Mouse (Mus musculus): ENCODE measurements around the gene Tmem189. TPM values are rescaled to one million over a fixed set of nuclear protein-coding genes. Genes with fewer than 3 reads are reported as not detected.
"Not testable (repeated sequence)": the region's sequence is repeated elsewhere in the genome, so short reads cannot be mapped to it uniquely, and the experiment has no call there.

Tmem189 gene
- polyA plus RNA-seq, 1 experiment: 288 TPM

DNA sequence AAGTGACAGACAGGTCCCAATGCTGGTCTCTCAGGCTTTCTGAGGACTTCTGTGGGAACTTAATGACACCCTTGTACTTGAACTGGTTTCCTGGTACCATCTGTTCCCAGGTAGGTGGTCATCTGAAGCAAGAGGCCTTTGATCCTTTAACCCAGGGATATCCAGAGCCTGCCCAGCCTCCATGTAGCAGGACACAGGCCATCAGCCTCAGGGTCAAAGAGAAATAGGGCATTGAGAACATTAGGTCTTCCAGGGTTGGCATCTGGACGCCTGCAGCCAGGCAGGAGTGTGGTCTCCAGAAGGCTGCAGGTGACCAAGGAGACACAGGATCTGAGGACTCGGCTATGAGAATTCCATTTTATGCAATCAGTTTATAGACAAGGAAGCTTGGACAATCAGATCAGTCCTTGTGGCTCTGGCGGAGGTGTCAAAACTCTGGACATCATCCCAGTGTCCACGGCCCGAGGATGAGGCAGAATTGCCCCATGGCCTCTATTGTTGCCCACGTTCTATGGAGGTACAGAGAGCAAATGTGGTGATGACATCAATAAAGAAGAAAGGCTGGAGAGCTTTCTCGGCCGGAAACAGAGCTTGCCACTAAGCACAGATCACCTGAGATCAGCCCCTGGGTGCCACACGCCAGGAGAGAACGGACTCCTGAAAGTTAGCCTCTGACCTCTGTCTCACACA, 34.6 kb downstream of the Tmem189 start:
- no peaks in the 10 kb centered on the region for H3K27me3 ChIP-seq (replicated peaks; ENCODE audit: control insufficient read depth, insufficient read depth, low read length)
- 57% methylated on average over 10 of the region's 10 CpGs for WGBS
- peaks cover 2% of the 10 kb centered on the region; the same call in 1 of the 2 replicates for H3K36me3 ChIP-seq (ENCODE audit: control insufficient read depth, insufficient read depth, low read length)
- H3K4me3 ChIP-seq (ENCODE audit: insufficient read depth, low read depth, low read length): no peak overlapping the region
- peaks cover 39% of the 10 kb centered on the region for H3K4me1 ChIP-seq (ENCODE audit: control insufficient read depth, insufficient read depth, low read length)
- DNase-seq: peak; percentile 74
- no peak for TF ChIP-seq CTCF (conservative IDR thresholded peaks at IDR 0.05; ENCODE audit: insufficient read depth, insufficient read length, low read depth, low read length)
- TF ChIP-seq POLR2A (IDR thresholded peaks at IDR 0.05; ENCODE audit: low read depth, low read length): no peak
- H3K27ac ChIP-seq (ENCODE audit: insufficient read depth, low read depth, low read length): no peak overlapping the region

DNA sequence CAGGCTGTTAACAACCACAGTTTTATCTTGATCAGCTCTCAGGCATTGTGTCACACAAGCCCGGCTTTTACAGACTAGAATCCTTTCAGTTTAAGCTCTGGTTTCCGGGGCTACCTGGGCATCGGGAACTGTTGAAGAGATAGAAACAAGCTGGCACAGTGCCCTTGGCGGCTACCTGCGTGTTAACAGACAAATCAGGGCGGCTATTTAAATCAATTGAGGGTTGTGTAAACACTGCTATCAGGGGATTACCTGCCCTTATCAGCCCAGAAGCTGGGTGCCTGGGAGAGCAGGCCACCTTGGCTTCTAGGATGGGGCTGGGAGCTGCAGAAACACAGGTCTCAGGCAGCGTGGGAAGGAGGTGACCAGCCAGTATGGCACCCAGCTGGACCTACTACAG, 36.9 kb downstream of the Tmem189 start:
- H3K36me3 ChIP-seq (ENCODE audit: control insufficient read depth, insufficient read depth, low read length): peaks cover 2% of the 10 kb centered on the region; the same call in 1 of the 2 replicates
- TF ChIP-seq CTCF (conservative IDR thresholded peaks at IDR 0.05; ENCODE audit: insufficient read depth, insufficient read length, low read depth, low read length) (no peak), POLR2A (IDR thresholded peaks at IDR 0.05; ENCODE audit: low read depth, low read length) (no peak)
- DNase-seq: no peak
- no peaks in the 10 kb centered on the region for H3K27me3 ChIP-seq (replicated peaks; ENCODE audit: control insufficient read depth, insufficient read depth, low read length)
- H3K27ac ChIP-seq (ENCODE audit: insufficient read depth, low read depth, low read length): no peak overlapping the region
- 79% methylated on average over 7 of the region's 7 CpGs for WGBS
- no peak overlapping the region for H3K4me3 ChIP-seq (ENCODE audit: insufficient read depth, low read depth, low read length)
- peaks cover 22% of the 10 kb centered on the region for H3K4me1 ChIP-seq (ENCODE audit: control insufficient read depth, insufficient read depth, low read length)

DNA sequence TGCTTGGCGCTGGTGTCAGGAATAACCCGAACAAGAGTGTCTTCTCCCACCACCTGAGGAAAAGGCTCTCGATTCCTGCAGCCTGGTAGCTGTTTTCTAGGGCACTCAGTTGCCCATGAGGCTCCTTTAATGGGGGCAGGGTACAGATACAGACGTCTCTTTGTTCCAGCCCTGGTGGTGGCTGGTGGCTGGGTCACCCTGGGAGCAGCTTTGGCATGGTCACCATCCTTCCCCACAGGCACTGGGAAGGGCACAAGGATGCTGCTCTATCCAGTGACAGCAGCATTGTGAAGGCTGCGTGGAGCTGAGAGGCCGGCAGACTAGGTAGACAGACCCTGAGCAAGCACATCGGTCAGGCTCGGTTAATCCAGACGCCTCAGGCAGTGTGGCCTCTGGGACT, 38.0 kb downstream of the Tmem189 start:
- Histone ChIP-seq H3K27ac (ENCODE audit: insufficient read depth, low read depth, low read length) (no peak overlapping the region), H3K4me3 (ENCODE audit: insufficient read depth, low read depth, low read length) (no peak overlapping the region), H3K27me3 (replicated peaks; ENCODE audit: control insufficient read depth, insufficient read depth, low read length) (no peaks in the 10 kb centered on the region), H3K36me3 (ENCODE audit: control insufficient read depth, insufficient read depth, low read length) (peaks cover 2% of the 10 kb centered on the region; the same call in 1 of the 2 replicates), H3K4me1 (ENCODE audit: control insufficient read depth, insufficient read depth, low read length) (peaks cover 12% of the 10 kb centered on the region)
- WGBS: 73% methylated on average over 9 of the region's 9 CpGs
- TF ChIP-seq POLR2A (IDR thresholded peaks at IDR 0.05; ENCODE audit: low read depth, low read length) (no peak), CTCF (conservative IDR thresholded peaks at IDR 0.05; ENCODE audit: insufficient read depth, insufficient read length, low read depth, low read length) (no peak)
- no peak for DNase-seq

DNA sequence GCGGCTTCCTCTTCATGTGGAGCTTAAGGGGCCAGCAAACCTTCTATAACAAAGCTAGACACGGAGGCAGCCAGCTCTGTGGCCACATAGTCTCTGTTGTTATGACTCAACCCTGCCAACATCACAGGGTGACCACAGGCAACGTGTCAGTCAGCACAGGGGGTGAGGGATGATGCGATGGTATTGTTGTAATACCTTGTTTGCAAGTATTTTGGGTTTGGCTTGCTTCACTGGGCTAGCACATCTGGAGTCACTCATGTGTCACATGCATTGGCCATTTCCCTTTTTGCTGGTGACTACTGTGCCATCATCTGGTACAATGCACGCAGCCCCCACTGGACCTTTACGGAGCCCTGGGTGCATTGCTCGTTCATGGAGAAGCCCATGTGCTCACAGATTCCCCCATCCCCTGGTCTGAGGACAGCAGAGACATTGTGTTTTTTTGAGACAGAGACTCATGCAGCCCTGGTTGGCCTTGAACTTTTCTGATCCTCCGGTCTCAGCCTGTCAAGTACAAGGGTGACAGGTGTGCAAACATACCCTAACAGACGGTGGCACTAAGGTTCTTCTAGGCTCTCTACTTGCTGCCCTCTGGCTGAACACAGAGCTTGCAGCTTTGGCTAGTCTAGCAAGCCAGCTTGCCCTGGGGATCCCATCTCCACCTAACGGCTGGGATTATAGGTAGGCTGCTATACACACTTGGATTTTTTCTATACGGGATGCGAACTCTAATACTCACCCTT, 40.2 kb downstream of the Tmem189 start:
- H3K27me3 ChIP-seq (replicated peaks; ENCODE audit: control insufficient read depth, insufficient read depth, low read length): no peaks in the 10 kb centered on the region
- H3K27ac ChIP-seq (ENCODE audit: insufficient read depth, low read depth, low read length): no peak overlapping the region
- WGBS: 65% methylated on average over 12 of the region's 12 CpGs
- peaks cover 2% of the 10 kb centered on the region for H3K36me3 ChIP-seq (ENCODE audit: control insufficient read depth, insufficient read depth, low read length)
- TF ChIP-seq CTCF (conservative IDR thresholded peaks at IDR 0.05; ENCODE audit: insufficient read depth, insufficient read length, low read depth, low read length): no peak
- TF ChIP-seq POLR2A (IDR thresholded peaks at IDR 0.05; ENCODE audit: low read depth, low read length): no peak
- H3K4me3 ChIP-seq (ENCODE audit: insufficient read depth, low read depth, low read length): no peak overlapping the region
- H3K4me1 ChIP-seq (ENCODE audit: control insufficient read depth, insufficient read depth, low read length): no peaks in the 10 kb centered on the region
- DNase-seq: no peak

DNA sequence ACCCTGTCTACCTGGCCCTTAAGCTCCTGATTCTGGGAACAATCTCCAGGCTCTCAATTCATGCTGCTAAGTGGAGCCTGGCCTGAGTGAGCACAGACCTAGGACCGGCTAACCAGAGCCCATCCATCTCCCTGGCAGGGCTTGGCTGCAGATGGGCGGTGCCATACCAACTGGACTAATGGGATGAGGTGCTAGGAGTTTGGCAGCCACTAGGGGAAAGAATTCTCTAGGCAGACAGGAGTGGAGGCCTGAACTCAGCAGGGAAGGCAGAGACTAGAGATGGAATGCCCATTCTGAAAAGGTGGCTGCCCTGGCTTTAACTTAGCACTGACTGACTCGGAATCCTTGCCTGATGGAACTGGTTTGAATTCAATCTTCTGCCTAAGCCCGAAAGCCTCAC, 43.2 kb downstream of the Tmem189 start:
- H3K4me3 ChIP-seq (ENCODE audit: insufficient read depth, low read depth, low read length): no peak overlapping the region
- no peaks in the 10 kb centered on the region; the same call in none of the 2 replicates for H3K36me3 ChIP-seq (ENCODE audit: control insufficient read depth, insufficient read depth, low read length)
- TF ChIP-seq CTCF (conservative IDR thresholded peaks at IDR 0.05; ENCODE audit: insufficient read depth, insufficient read length, low read depth, low read length) (no peak; the same call in 1 of the 2 replicates), POLR2A (IDR thresholded peaks at IDR 0.05; ENCODE audit: low read depth, low read length) (no peak)
- no peaks in the 10 kb centered on the region for H3K27me3 ChIP-seq (replicated peaks; ENCODE audit: control insufficient read depth, insufficient read depth, low read length)
- no peak for DNase-seq
- 62% methylated on average over 4 of the region's 4 CpGs for WGBS
- H3K4me1 ChIP-seq (ENCODE audit: control insufficient read depth, insufficient read depth, low read length): 0 out of 2 replicates have a peak, but pooled peaks cover 2% of the 10 kb centered on the region
- H3K27ac ChIP-seq (ENCODE audit: insufficient read depth, low read depth, low read length): no peak overlapping the region

DNA sequence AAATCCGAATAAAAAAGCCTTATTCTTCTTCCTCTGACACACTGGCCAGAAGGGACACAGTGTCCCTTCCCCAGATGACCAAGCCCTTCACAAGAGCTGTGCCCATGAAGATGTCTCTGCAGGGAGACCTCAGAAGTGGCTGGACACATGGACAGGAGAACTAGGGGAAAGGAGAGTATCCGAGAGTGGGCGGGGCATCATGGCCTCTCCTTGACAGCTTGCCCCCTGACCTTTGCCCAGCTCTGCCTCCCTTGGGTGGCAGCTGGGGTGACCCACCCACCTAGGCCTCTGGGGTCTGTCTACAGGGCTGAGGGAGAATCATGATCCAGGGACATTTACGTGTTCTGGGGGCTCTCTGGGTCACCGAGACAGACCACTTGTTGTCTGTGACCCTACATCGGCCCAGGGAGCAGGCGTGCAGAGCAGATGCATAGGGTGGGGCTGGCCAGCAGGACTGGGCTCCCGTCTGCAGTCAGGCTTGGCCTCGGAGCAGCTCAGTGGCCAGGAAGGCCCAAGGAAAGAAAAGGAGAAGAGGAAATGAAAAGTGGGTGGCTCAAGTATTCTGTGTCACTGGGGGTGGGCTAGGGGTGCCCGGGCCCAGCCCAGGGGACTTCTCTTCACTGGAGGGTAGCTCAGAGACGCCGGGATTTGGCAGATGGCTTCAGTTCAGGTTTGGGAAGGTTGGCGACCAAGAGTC, 46.1 kb downstream of the Tmem189 start:
- H3K27me3 ChIP-seq (replicated peaks; ENCODE audit: control insufficient read depth, insufficient read depth, low read length); H3K27ac ChIP-seq (ENCODE audit: insufficient read depth, low read depth, low read length); H3K4me3 ChIP-seq (ENCODE audit: insufficient read depth, low read depth, low read length); H3K36me3 ChIP-seq (ENCODE audit: control insufficient read depth, insufficient read depth, low read length); H3K4me1 ChIP-seq (ENCODE audit: control insufficient read depth, insufficient read depth, low read length): not testable (repeated sequence)
- DNase-seq: peak; percentile 49
- WGBS: 75% methylated on average over 13 of the region's 13 CpGs

DNA sequence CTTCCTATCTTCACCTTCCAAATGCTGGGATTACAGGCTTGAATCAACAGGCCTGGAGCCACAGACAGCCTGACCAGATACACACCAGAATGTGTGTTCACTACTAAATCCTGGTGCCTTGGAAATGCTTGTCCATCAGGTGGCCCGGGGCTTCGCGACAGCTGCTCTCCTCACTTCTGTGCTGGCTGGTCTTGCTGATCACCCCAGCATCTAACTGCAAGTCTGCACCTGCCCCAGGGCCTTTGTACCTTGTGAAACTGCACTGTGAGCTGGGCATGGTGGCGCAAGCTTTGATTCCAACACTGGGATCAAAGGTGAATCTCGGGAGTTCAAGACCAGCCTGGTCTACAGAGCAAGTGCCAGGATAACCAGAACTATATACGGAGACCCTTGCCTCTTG, 47.5 kb downstream of the Tmem189 start:
- Histone ChIP-seq H3K36me3 (ENCODE audit: control insufficient read depth, insufficient read depth, low read length) (no peaks in the 10 kb centered on the region; the same call in none of the 2 replicates), H3K27me3 (replicated peaks; ENCODE audit: control insufficient read depth, insufficient read depth, low read length) (no peaks in the 10 kb centered on the region), H3K27ac (ENCODE audit: insufficient read depth, low read depth, low read length) (no peak overlapping the region), H3K4me1 (ENCODE audit: control insufficient read depth, insufficient read depth, low read length) (peaks cover 2% of the 10 kb centered on the region; the same call in 1 of the 2 replicates), H3K4me3 (ENCODE audit: insufficient read depth, low read depth, low read length) (no peak overlapping the region)
- 66% methylated on average over 6 of the region's 6 CpGs for WGBS
- TF ChIP-seq CTCF (conservative IDR thresholded peaks at IDR 0.05; ENCODE audit: insufficient read depth, insufficient read length, low read depth, low read length) (no peak), POLR2A (IDR thresholded peaks at IDR 0.05; ENCODE audit: low read depth, low read length) (no peak)
- peak; percentile 64 for DNase-seq

Measured in kidney, adult 2 months (tissue).